Mouse (Mus musculus) Patski (cell line): Measurements from ENCODE around the gene Trp63. TPM values are rescaled to one million over a fixed set of nuclear protein-coding genes. Genes with fewer than 3 reads are reported as not detected.

ENCODE experiments used
- ATAC-seq: fragments of 100-300 bp; one replicate; pipeline ENCODE4 v1.8.0; 2021
- CTCF ChIA-PET: fragments of 350-600 bp; sonication (Branson Sonifier 250); formaldehyde crosslinking; loops from one replicate; lab custom pipeline; 2022; ENCODE audit warnings: inconsistent platforms; lab: Charles Lee
- POLR2A ChIA-PET: fragments of 350-600 bp; sonication (Branson Sonifier 250); formaldehyde crosslinking; loops from one replicate; lab custom pipeline; 2022; ENCODE audit warnings: antibody characterized with exemption, inconsistent platforms; lab: Charles Lee
- DNase-seq: peaks from one replicate; pipeline ENCODE4 v3.0.0-alpha.2; 2011; ENCODE audit warnings: low read depth, low spot score
- H3K27me3 ChIP-seq: fragments of 371-371 bp; one replicate; pipeline ENCODE4 v1.5.1; 2021
- CTCF ChIP-seq: fragments of 100-300 bp; IDR thresholded peaks from one replicate; pipeline ENCODE4 v1.5.1; 2021
- in situ Hi-C: fragments of 300-500 bp; cut with MboI; formaldehyde crosslinking; loops from 3 replicates; pipeline ENCODE4 v1.11.1; 2018; ENCODE audit warnings: low pct_unique_long_range_greater_than_20kb, mixed read lengths
- polyA plus RNA-seq: library from polyadenylated mRNA; unstranded; gene quantifications from one replicate; pipeline ENCODE4 v1.2.3, GENCODE M21; 2021

The Trp63 gene
- polyA plus RNA-seq, 1 experiment from 2014 or later = 0.03 TPM

DNA sequence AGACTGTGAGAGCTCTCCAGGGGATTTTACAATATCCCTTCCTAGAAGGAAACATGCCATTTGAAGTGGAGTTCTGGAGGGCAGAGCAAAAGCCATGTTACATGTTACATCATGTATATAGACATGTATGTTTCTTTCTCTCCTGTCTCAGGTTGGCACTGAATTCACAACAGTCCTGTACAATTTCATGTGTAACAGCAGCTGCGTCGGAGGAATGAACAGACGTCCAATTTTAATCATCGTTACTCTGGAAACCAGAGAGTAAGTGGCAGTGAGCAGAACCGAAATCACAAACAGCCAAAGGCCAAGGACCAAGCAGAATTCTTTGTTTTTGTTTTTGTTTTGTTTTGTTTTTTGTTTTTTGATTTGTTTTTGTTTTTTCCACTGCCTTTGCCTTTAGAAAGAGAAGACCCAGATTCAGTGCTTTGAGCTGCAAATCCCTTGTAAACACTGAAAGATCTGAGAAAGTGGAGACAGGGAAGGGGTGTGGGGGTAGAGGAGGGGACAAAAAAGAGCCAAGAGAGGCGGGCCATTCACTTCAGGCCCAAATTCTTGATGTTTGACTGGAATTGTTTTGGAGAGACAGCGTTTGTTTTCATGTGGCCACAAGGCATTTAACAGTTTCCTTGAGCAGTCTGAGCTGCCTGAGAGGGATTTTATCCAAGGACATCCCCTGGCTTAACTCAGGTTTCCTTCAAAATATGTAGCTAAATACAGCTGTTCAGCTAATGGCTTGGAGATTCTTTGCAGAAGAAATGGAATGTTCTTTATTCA is 181.7 kb downstream of the Trp63 start:
- no peak for TF ChIP-seq CTCF
- DNase-seq = peak; percentile 6
- peak; percentile 44 for ATAC-seq
- no peaks in the 10 kb centered on the region for H3K27me3 ChIP-seq
- ChIA-PET POLR2A (no interaction called here), CTCF (interaction anchor here (0.9 to 2.2 kb wide), 4 partner anchors 9 to 99 kb away, joined by 3 to 8 read pairs (median 4); no protein-coding TSS in a partner anchor)
- in situ Hi-C loops = no loop called here

DNA sequence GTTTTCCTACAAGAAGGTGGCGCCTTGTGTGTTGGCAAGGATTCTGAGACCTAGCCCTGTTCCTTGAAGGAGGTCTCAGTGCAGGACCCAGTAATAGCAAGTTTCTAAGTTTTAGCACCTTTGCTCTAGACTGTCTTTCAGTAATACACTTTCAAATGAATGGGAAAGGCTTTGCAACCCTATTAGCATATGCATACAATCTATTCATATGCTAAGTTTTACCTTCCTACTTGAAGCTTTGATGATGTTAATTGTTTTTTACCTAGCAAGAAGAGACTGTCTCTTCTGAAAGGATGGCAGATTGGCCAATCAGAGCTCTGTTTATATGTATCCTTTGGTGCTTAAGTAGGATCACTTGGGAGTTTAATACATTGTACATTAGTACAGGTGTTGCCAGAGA is 187.9 kb downstream of the Trp63 start:
- ATAC-seq (no peak), DNase-seq (no peak)
- POLR2A ChIA-PET = interaction anchor here (0.7 kb wide), 1 partner anchor 75 kb away, joined by 9 read pairs; no protein-coding TSS in a partner anchor
- H3K27me3 ChIP-seq = no peaks in the 10 kb centered on the region
- in situ Hi-C loops = no loop called here
- CTCF ChIA-PET = no interaction called here
- no peak for TF ChIP-seq CTCF

DNA sequence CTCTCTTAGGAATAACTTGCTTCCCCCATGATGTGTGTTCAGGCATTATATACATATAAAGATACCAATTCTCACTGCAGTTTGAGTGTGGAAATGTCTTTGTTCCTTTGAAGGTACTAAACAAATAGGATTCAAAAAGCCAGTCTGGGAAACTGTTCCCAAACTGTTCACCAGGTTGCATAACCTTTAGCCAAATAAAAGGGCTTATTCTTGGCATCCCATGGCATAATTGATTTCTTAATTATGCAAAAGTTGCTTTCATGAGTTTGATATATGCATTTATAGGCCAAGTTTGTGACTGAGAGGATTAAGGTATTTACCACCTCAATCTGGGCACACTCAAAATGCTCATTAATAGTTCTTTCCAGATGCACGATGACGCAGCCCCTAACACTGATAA is 192.1 kb downstream of the Trp63 start:
- in situ Hi-C loops = no loop called here
- no peak for TF ChIP-seq CTCF
- ChIA-PET POLR2A (no interaction called here), CTCF (no interaction called here)
- ATAC-seq (no peak), DNase-seq (no peak)
- no peaks in the 10 kb centered on the region for H3K27me3 ChIP-seq

DNA sequence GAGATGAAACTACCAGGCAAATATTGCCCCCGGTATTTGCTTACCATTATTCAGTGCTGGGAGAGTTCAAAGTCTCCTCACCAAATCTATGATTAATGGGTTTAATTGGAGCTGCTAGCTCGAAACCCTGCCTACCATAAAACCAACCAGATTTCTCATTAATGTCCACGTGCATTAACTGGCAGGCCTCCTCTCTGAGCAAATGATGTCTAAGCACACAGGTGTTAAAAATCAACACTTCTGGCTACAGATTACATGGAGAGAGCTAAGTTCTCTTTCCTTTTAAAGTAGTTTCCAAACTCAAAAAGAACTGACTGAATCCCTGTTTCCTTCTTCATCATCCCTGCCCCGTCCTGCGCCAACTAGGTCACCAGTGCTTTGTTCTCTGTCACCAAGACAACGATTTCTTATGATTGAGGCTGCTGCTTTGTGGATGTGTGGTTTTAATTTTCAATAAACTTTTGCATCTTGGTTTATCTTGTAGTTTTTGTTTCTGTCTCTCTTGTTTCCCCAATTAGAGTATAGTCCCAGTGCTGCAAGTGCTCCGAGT is 193.9 kb downstream of the Trp63 start:
- H3K27me3 ChIP-seq = no peaks in the 10 kb centered on the region
- ATAC-seq (no peak), DNase-seq (no peak)
- in situ Hi-C loops = no loop called here
- ChIA-PET CTCF (interaction anchor here (1.4 kb wide), 1 partner anchor 12 kb away, joined by 4 read pairs; no protein-coding TSS in a partner anchor), POLR2A (no interaction called here)
- no peak for TF ChIP-seq CTCF

DNA sequence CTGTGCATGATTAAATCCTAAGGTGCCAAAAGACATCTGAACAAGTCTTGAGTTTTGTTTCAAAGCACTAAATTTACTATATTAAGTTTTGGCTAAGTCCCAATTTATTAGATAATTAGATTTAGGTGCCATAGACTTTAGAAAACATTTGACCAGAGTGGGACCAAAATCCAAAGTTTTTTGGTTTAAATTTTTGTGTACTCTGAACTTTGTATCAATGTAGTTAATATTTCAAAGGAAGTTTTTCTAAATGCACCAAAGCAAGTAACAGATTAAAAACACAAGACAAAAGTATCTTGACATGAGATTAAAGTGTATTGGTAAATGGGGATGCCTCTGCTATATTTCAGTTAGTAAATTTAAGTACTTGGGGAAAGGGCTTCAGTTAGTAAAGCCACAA is 194.6 kb downstream of the Trp63 start:
- ATAC-seq = no peak
- ChIA-PET CTCF (interaction anchor here (1.4 kb wide), 1 partner anchor 12 kb away, joined by 4 read pairs; no protein-coding TSS in a partner anchor), POLR2A (no interaction called here)
- in situ Hi-C loops = no loop called here
- no peak for TF ChIP-seq CTCF
- DNase-seq = no peak
- H3K27me3 ChIP-seq = no peaks in the 10 kb centered on the region

DNA sequence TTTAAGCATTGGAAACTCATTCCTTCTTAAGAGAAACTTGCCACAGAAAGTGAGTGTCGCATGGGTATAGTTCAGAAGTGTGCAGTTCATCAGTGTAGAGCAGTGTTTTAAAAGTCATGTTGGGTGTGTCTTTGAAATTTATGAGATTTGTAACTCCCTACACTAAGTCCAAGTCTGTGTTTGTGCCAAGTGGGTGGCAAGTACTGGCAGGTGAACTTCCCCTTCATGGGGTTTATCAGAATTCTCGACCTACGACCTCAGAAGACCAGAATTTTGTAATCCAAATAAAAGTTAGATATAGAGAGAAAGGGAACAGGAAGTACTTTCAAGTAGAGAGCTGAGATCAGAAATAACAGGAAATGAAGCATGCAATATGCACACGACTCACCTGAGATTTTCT is 215.5 kb downstream of the Trp63 start:
- no peak for DNase-seq
- POLR2A ChIA-PET = no interaction called here
- TF ChIP-seq CTCF = no peak
- H3K27me3 ChIP-seq = peaks cover 5% of the 10 kb centered on the region
- no peak for ATAC-seq
- in situ Hi-C loops = no loop called here
- CTCF ChIA-PET = no interaction called here

DNA sequence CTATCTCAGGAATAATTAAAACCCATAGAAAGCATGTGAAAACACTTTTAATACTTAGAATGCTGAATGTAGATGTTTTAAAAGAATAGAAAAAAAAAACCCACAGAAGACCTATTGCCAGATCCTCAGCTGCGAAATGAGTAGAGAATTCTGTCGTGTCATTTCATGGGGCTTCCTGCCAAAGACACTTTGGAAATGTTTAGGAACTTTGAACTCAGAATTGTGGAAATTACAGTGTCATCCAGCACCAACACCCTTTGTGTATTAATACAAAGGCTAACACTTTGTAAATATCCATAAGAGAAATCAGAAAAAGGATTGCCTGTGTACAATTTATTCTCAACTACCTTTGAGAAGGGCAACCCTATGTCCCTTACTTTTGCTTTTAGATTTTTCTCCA is 216.1 kb downstream of the Trp63 start:
- POLR2A ChIA-PET = no interaction called here
- no peak for TF ChIP-seq CTCF
- ATAC-seq (no peak), DNase-seq (no peak)
- CTCF ChIA-PET = no interaction called here
- peaks cover 1% of the 10 kb centered on the region for H3K27me3 ChIP-seq
- in situ Hi-C loops = no loop called here

DNA sequence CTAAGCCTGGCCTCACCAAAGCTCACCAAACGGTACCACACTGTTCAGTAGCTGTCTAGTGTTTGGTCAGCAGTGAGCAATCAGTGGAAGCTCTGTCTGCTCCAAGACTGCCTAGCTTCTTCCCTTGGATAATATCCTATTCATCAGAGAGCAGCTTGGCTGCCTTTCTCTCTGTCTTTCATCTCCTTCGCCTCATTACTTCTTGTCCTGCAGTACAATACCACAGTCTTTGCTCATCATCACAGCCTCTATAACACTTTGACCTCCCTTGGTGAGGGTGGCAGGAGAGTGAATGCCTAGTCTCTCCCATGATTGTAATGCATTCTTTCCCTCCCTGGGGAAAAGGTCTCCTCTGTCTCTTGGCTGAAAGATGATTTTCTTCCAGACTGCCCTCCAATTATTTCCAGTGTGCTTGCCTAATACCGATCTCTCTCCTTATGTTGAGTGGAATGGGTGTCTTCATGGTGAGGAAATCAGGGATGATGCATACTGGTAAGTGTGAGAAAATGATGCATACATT is 216.9 kb downstream of the Trp63 start:
- no peak for TF ChIP-seq CTCF
- H3K27me3 ChIP-seq = no peaks in the 10 kb centered on the region
- POLR2A ChIA-PET = no interaction called here
- in situ Hi-C loops = no loop called here
- ATAC-seq (peak; percentile 39), DNase-seq (peak; percentile 30)
- CTCF ChIA-PET = interaction anchor here (1.1 to 1.3 kb wide), 2 partner anchors 10 to 100 kb away, joined by 3 to 4 read pairs; no protein-coding TSS in a partner anchor

DNA sequence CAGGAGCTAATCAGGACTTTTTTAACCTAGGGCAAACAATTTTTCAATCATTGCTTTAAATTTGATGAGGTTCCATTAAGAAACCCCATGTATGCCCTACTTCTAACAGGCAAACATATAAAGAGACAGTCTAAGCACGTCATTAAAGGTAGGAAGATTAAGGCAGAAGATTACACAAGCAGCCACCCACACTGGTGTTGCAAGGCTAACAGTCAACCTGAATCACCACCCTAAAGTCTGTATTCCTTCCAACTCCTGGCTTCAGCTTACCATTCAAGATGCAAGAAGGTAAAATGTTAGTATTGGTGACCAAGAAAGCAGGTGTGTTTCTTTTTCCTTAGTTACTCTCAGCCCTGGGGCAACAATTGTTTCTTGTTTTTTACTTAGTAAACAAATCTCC is 228.6 kb downstream of the Trp63 start:
- DNase-seq (no peak), ATAC-seq (no peak)
- no peaks in the 10 kb centered on the region for H3K27me3 ChIP-seq
- CTCF ChIA-PET = no interaction called here
- in situ Hi-C loops = no loop called here
- no peak for TF ChIP-seq CTCF
- POLR2A ChIA-PET = interaction anchor here (0.5 to 0.6 kb wide), 2 partner anchors 15 to 192 kb away, joined by 3 read pairs; no protein-coding TSS in a partner anchor

DNA sequence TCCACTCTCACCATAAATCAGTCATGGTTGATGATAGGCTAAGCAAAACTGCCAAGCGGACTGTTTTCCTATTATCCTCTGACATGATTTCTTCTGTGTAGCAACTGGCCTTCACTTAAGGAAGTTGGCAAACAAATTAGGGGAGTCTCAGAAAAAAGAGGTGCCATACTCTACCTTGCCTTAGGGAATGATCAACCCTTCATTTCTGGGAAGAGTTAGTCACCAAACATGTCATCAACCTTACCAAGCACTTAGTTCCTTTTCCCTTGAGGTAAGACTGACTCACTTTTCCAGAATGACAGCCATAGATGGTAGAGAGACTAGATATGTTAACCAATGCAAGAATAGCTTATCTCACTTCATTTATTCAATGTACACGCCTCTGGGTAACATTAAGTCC is 250.6 kb downstream of the Trp63 start:
- in situ Hi-C loops = no loop called here
- DNase-seq (no peak), ATAC-seq (no peak)
- CTCF ChIA-PET = no interaction called here
- H3K27me3 ChIP-seq = peaks cover 7% of the 10 kb centered on the region
- POLR2A ChIA-PET = no interaction called here
- no peak for TF ChIP-seq CTCF
